Mouse (Mus musculus): ENCODE measurements around the gene Klf13.

DNA sequence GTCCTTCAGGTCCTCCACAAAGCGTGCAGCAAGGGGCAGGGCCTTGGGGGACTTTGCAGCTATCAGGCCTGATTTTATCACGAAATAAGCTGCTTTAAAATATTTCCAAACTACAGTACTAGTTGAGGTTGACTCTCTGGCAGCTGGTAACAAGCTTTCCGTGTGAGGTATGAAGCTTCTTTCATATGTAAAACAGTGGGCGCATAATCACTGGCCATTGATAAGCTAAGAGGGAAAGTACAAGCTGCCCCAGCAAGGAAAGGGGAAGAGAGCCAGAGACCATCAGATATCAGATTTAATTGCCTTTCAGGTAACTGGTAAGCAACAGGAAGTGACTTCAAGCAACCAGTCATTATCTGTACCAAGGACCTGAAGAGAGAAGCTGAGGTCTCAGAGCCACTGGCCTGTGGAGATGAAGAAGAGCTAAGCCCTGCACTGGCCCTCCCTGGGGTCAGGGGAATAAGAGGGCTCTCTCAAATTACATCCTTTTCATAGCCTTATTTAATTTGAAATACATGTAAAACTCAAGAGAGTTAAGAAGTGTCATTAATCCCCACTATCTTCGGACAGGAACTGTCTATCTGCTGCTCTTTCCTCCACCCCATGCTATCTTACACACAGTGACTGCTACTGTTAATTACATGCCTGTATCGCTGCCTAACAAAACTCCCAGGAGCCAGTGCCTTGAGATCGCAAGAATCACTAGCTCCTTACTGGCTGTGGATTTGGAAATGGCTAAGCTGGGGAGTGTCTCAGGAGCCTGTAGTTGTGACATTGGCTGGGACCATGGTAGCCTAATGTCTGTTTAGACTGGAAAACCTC, 13.6 kb upstream of the Klf13 start:
- TF ChIP-seq E2F4 (IDR thresholded peaks at IDR 0.05; ENCODE audit: insufficient read depth) (no peak), POLR2A (IDR thresholded peaks at IDR 0.05; ENCODE audit: insufficient read length, low read depth) (no peak), TCF12 (IDR thresholded peaks at IDR 0.05; ENCODE audit: insufficient read depth, poor library complexity, severe bottlenecking) (no peak), USF1 (IDR thresholded peaks at IDR 0.05; ENCODE audit: low read depth) (no peak), MAX (IDR thresholded peaks at IDR 0.05; ENCODE audit: low read depth) (no peak), MYOG (IDR thresholded peaks at IDR 0.05; ENCODE audit: control insufficient read depth in 1 of 3, insufficient read depth in 1 of 3, insufficient read length in 2 of 3, low read depth in 2 of 3) (no peak), POLR2AphosphoS2 (IDR thresholded peaks at IDR 0.05; ENCODE audit: insufficient read length, low read depth) (no peak), CEBPB (IDR thresholded peaks at IDR 0.05; ENCODE audit: insufficient read depth, poor library complexity, severe bottlenecking) (no peak), MYOD1 (IDR thresholded peaks at IDR 0.05; ENCODE audit: control insufficient read depth in 1 of 3, insufficient read length in 2 of 3, low read depth in 2 of 3) (no peak)

Data from myocyte (in vitro differentiated cells).